Mouse (Mus musculus) limb, embryonic 14.5 days (tissue): ENCODE data around the gene Lbh. TPM values are rescaled to one million over a fixed set of nuclear protein-coding genes. Genes with fewer than 3 reads are reported as not detected.

Experiments used
- ATAC-seq: fragments of 200-750 bp; cut with Nextera tagmentation; 2 replicates; pipeline ENCODE4 v1.8.0; 2017; ENCODE audit warnings: low read depth, moderate number of reproducible peaks, moderate TSS enrichment; ENCODE audit not compliant: low FRiP score
- DNase-seq: peaks from one replicate; pipeline ENCODE4 v3.0.0-alpha.2; 2015; ENCODE audit warnings: low spot score
- H3K27ac ChIP-seq: fragments of 300-500 bp; sonication (generic); replicated peaks from 2 replicates; pipeline ENCODE4 v1.5.1; 2014; ENCODE audit warnings: low read depth, mild to moderate bottlenecking, low read length, moderate library complexity, mixed read lengths
- H3K27me3 ChIP-seq: fragments of 300-500 bp; sonication (generic); 2 replicates; pipeline ENCODE4 v1.6.1; 2014; ENCODE audit warnings: low read length, mixed read lengths; ENCODE audit not compliant: control insufficient read depth, insufficient read depth
- H3K36me3 ChIP-seq: fragments of 300-500 bp; sonication (generic); 2 replicates; pipeline ENCODE4 v1.6.1; 2014; ENCODE audit warnings: mild to moderate bottlenecking, low read length, moderate library complexity, mixed read lengths; ENCODE audit not compliant: control insufficient read depth, insufficient read depth
- H3K4me1 ChIP-seq: fragments of 300-500 bp; sonication (generic); 2 replicates; pipeline ENCODE4 v1.6.1; 2014; ENCODE audit warnings: antibody characterized with exemption, low read length, mixed read lengths; ENCODE audit not compliant: control insufficient read depth, insufficient read depth
- H3K4me2 ChIP-seq: fragments of 300-500 bp; sonication (generic); replicated peaks from 2 replicates; pipeline ENCODE4 v1.6.1; 2014; ENCODE audit warnings: low read depth, mild to moderate bottlenecking, low read length, moderate library complexity; ENCODE audit not compliant: severe bottlenecking
- H3K4me3 ChIP-seq: fragments of 300-500 bp; sonication (generic); replicated peaks from 2 replicates; pipeline ENCODE4 v1.5.1; 2014; ENCODE audit warnings: low read length
- H3K9ac ChIP-seq: fragments of 300-500 bp; sonication (generic); 2 replicates; pipeline ENCODE4 v1.6.1; 2014; ENCODE audit warnings: mild to moderate bottlenecking, low read depth, low read length, moderate library complexity; ENCODE audit not compliant: severe bottlenecking
- H3K9me3 ChIP-seq: fragments of 300-500 bp; sonication (generic); 2 replicates; pipeline ENCODE4 v1.6.1; 2016; ENCODE audit warnings: low read length; ENCODE audit not compliant: control insufficient read depth
- POLR2A ChIP-seq: fragments of 200-500 bp; IDR thresholded peaks from 2 replicates; pipeline ENCODE4 v1.8.0; 2012; ENCODE audit warnings: inconsistent platforms, mild to moderate bottlenecking, moderate library complexity, borderline replicate concordance; ENCODE audit not compliant: insufficient read depth, insufficient read length; ENCODE audit errors: extremely low read depth
- WGBS: fragments of 180-500 bp; shearing (Covaris S2); extraction: QIAGEN DNeasy Blood & Tissue Kit; methylation state at CpG from one replicate; pipeline ENCODE4 v1.1.7; 2014; 5-methylcytosine and 5-hydroxymethylcytosine counted together
- polyA plus RNA-seq, 2 experiments: library from polyadenylated mRNA; depleted of rRNA in 1 of 2; stranded (reverse) in 1 of 2; unstranded in 1 of 2; fragments of >200 nt; fragmentation: Nextera tagmentation in 1 of 2; extraction: Ambion mirVana in 1 of 2; gene quantifications; 2 replicates each; pipeline versions ENCODE4 v1.2.1 to v1.2.3; 2012 to 2014

Gene Lbh
- polyA plus RNA-seq, 2 experiments: 3.9 to 55.3 TPM

DNA sequence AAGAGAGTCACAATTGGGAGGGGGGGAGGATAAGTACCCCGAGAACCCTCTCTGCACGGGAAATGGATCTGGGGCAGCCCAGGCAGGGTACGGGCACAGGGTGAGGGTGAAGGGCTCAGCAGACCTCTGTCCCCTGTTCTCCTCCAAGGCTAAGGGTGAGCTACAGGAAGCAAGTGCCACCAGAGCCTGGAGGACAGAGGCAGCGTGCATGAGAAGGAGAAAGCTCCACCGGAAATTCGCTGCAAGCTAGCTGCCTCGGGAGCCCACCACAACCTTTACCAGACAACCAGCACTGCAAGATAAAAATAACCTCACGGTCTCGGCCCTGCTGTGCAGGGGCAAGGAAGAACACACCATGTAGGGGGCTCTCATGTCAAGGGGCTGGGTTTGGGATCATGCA is 30.0 kb downstream of the Lbh start:
- Histone ChIP-seq H3K27ac (no peak overlapping the region), H3K4me3 (no peak overlapping the region), H3K9me3 (0 out of 2 replicates have a peak, but pooled peaks cover 3% of the 10 kb centered on the region), H3K4me2 (no peak overlapping the region), H3K9ac (no peak overlapping the region), H3K36me3 (no peaks in the 10 kb centered on the region), H3K4me1 (peaks cover 10% of the 10 kb centered on the region), H3K27me3 (no peaks in the 10 kb centered on the region)
- ATAC-seq (no peak), DNase-seq (no peak)
- 88% methylated on average over 9 of the region's 9 CpGs for WGBS
- no peak for TF ChIP-seq POLR2A

DNA sequence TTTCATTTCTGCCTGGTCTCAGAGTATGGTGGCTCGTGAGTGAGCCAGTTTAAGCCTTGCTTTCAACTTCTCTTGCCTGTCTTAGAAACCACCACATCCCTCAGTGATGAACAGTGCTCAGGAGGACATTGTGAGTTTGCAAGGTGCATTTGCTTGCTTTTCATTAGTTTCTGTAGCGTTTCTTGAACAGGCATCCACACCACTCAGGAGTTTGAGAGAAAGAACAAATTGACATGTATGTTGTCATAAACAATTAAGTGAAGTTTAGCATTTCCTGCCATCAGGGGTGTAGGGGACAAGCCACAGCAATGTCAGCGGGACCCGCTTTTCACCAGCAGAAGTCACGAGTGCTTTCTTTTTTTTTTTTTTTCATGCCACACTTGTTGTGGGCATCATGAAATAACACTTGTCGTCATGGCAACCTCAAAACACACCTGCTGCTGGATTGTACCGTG is 31.2 kb downstream of the Lbh start:
- no peak overlapping the region for H3K9ac ChIP-seq
- no peaks in the 10 kb centered on the region for H3K27me3 ChIP-seq
- WGBS: 87% methylated on average over 7 of the region's 7 CpGs
- H3K9me3 ChIP-seq: no peaks in the 10 kb centered on the region
- DNase-seq: no peak
- no peak overlapping the region for H3K4me2 ChIP-seq
- no peak overlapping the region for H3K27ac ChIP-seq
- no peak for ATAC-seq
- peaks cover 10% of the 10 kb centered on the region for H3K4me1 ChIP-seq
- no peaks in the 10 kb centered on the region for H3K36me3 ChIP-seq
- no peak overlapping the region for H3K4me3 ChIP-seq
- TF ChIP-seq POLR2A: no peak

DNA sequence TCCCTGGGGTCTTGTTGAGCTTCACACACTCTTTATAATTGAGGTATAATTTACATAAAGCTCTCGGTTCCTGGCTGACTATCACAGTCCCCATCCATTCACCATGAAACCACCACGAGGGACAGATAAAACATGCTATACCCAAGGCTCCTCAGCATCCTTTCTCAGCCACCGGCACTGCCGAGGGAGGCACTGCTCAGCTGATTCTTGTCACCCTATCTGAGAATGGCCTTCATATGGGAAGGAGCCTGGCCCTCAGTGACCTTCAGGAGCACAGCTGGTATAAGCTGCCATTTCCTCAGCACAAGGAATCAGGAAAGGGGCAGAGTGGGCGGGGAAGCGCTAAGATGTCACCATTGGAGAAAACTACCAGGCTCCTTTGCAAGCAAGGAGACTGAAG is 33.2 kb downstream of the Lbh start:
- Histone ChIP-seq H3K4me3 (no peak overlapping the region), H3K27ac (no peak overlapping the region), H3K9ac (no peak overlapping the region), H3K9me3 (no peaks in the 10 kb centered on the region), H3K4me2 (no peak overlapping the region), H3K4me1 (peaks cover 10% of the 10 kb centered on the region), H3K27me3 (no peaks in the 10 kb centered on the region), H3K36me3 (no peaks in the 10 kb centered on the region)
- DNase-seq (no peak), ATAC-seq (no peak)
- WGBS: 75% methylated on average over 6 of the region's 6 CpGs
- TF ChIP-seq POLR2A: no peak

DNA sequence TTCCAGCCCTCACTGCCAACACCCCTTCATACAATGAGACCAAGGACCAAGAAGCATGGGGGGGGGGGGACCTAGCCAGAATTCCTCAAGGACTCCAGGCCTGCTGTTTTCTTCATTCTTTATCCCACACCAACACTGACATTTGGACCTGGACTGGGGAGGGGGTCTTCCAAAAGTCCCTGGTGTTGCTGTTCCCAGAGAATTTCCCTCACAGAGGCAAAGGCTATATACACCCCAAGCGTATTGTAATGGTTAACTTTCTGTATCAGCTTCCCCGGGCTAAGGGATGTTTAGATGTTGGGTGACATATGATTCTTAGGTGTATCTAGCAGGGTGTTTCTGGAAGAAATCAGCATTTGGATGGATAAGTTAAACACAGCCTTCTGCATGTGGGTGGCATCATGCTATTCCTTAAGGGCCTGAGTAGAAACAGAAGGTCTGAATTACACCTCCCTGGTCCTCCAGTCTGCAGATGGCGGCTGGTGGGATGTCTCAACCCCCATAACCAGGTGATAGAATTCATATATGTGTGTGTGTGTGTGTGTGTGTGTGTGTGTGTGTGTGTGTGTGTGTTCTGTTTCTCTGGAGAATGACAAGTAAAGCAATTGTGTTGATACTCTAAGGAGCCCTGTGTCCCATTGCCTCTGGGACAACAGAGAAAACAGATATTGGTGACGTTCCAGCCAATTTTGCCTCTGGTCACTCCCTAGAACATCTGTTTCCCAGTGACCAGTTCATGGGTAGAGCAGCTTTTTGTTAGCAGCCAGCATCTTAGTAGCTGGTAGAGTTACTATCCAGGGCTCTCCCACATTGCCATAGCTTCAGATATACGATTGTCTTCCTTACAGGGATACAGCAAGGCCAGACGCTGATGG is 35.9 kb downstream of the Lbh start:
- Histone ChIP-seq H3K9ac (no peak overlapping the region), H3K27me3 (no peaks in the 10 kb centered on the region), H3K4me3 (no peak overlapping the region), H3K4me2 (no peak overlapping the region), H3K36me3 (no peaks in the 10 kb centered on the region), H3K27ac (no peak overlapping the region), H3K9me3 (no peaks in the 10 kb centered on the region), H3K4me1 (0 out of 2 replicates have a peak, but pooled peaks cover 3% of the 10 kb centered on the region)
- no peak for DNase-seq
- 64% methylated on average over 6 of the region's 6 CpGs for WGBS
- no peak for TF ChIP-seq POLR2A
- no peak for ATAC-seq

DNA sequence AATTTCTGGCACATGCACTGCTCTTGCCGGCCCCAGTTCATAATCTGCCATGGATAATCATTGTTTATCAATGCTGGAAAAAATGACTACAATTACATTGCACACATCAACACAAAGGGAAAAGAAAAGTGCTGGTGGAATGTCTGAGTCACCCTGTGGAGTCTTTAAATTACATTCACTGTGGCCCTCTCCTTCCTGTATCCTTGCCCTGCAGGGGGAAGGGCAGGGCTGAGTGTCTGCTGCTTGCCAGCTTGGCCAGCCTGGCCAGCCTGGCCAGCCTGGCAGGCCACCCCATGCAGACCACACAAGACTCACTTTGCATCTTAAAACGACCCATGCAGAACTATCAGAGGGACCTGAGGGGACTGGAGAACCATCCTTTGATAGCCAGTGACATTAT is 37.4 kb downstream of the Lbh start:
- Histone ChIP-seq H3K27ac (no peak overlapping the region), H3K4me2 (no peak overlapping the region), H3K36me3 (no peaks in the 10 kb centered on the region), H3K4me1 (0 out of 2 replicates have a peak, but pooled peaks cover 3% of the 10 kb centered on the region), H3K27me3 (no peaks in the 10 kb centered on the region), H3K9me3 (no peaks in the 10 kb centered on the region), H3K9ac (no peak overlapping the region), H3K4me3 (no peak overlapping the region)
- 0 out of 2 replicates have a peak, but pooled peaks have one; percentile 30 for ATAC-seq
- 52% methylated on average over 2 of the region's 2 CpGs for WGBS
- no peak for DNase-seq
- TF ChIP-seq POLR2A: no peak
